In the genomic region with DNA sequence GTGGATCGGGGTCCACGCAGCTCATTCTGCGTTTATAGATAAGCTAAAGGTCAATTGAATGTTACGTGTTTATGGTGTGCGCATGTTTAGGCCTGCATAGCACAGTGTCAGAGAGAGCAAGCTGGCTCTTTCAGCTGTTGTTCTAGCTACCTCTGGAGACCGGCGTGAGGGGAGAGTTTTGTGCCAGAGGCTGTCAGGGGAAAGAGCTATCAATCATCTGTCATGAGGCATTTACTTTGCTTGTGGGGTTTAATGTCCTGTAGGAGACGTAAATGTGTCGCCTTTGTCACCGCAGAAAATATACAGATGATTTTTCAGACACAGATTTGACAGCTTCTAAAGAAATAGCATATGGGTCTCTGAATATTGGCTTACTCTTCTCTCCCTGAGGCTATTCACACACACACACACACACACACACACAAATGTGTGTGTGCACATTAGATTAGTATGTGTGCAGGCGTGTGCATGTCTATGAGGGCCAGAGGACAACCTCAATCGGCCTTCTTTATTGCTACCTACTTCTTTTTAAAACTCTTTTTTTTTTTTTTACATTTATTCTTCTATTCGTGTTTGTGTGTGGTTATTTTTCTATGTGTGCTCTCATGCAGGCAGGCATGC, we compare ENCODE assay signal across 10 mouse cellular contexts.
DNase-seq lines count a peak whose midpoint lies in the region; ATAC-seq and TF ChIP-seq lines count a peak whose summit lies in the region.
"Had no signal": no experiment of that assay in that cellular context is flagged by ENCODE, and none has a peak within 500 bp of the region (broad histone marks: within the 10 kb centered on the region; RNA-seq: fewer than 3 reads in every experiment).

No protein-coding gene starts in this region.

- 55% methylated on average over 13 of the region's 13 CpGs for WGBS in embryonic facial prominence, embryonic 13.5 days
- 33% methylated on average over 13 of the region's 13 CpGs for WGBS in hindbrain, postnatal 0 days
- WGBS in midbrain, postnatal 0 days: 33% methylated on average over 13 of the region's 13 CpGs

- no peak overlapping the region for H3K9ac ChIP-seq in embryonic facial prominence, embryonic 13.5 days
- H3K9ac ChIP-seq in hindbrain, postnatal 0 days (replicated peaks; ENCODE audit: low read length): no peak overlapping the region
- no peak overlapping the region for H3K9ac ChIP-seq in midbrain, postnatal 0 days (replicated peaks; ENCODE audit: low read length, poor library complexity, severe bottlenecking)

- ATAC-seq in embryonic facial prominence, embryonic 13.5 days (ENCODE audit: insufficient number of reproducible peaks, insufficient read depth, low FRiP score, low TSS enrichment, low read depth): no peak
- 0 out of 2 replicates have a peak, but pooled peaks have one; percentile 38 for ATAC-seq in hindbrain, postnatal 0 days
- ATAC-seq in midbrain, postnatal 0 days (ENCODE audit: low FRiP score): no peak
- ATAC-seq in megakaryocyte progenitor cell, adult 5-6 weeks (replicated peaks; ENCODE audit: poor library complexity): no peak
- ATAC-seq: inflammation-experienced regulatory T-cells, adult 6 months had no signal

- H3K4me3 ChIP-seq in embryonic facial prominence, embryonic 13.5 days: no peak overlapping the region
- no peak overlapping the region for H3K4me3 ChIP-seq in hindbrain, postnatal 0 days (ENCODE audit: low read length)
- no peak overlapping the region for H3K4me3 ChIP-seq in midbrain, postnatal 0 days (ENCODE audit: low read depth, low read length)

- no peaks in the 10 kb centered on the region for H3K9me3 ChIP-seq in embryonic facial prominence, embryonic 13.5 days
- no peaks in the 10 kb centered on the region for H3K9me3 ChIP-seq in hindbrain, postnatal 0 days (ENCODE audit: low read length)
- H3K9me3 ChIP-seq in midbrain, postnatal 0 days (ENCODE audit: low read length): no peaks in the 10 kb centered on the region

- peaks cover 22% of the 10 kb centered on the region for H3K4me1 ChIP-seq in embryonic facial prominence, embryonic 13.5 days
- H3K4me1 ChIP-seq in hindbrain, postnatal 0 days (ENCODE audit: insufficient read depth, low read length): no peaks in the 10 kb centered on the region
- H3K4me1 ChIP-seq in midbrain, postnatal 0 days (ENCODE audit: insufficient read depth, low read length): 0 out of 2 replicates have a peak, but pooled peaks cover 4% of the 10 kb centered on the region

- peaks cover 16% of the 10 kb centered on the region; the same call in 1 of the 2 replicates for H3K27me3 ChIP-seq in embryonic facial prominence, embryonic 13.5 days
- no peaks in the 10 kb centered on the region for H3K27me3 ChIP-seq in hindbrain, postnatal 0 days (ENCODE audit: insufficient read depth, low read length)
- H3K27me3 ChIP-seq in midbrain, postnatal 0 days (ENCODE audit: insufficient read depth, low read length): no peaks in the 10 kb centered on the region
- H3K27me3 ChIP-seq: CH12.LX had no signal

- H3K4me2 ChIP-seq in embryonic facial prominence, embryonic 13.5 days: no peak overlapping the region
- H3K4me2 ChIP-seq in hindbrain, postnatal 0 days (ENCODE audit: low read depth, low read length): no peak overlapping the region
- no peak overlapping the region for H3K4me2 ChIP-seq in midbrain, postnatal 0 days (ENCODE audit: low read depth, low read length, poor library complexity, severe bottlenecking)

- peak overlapping the region; percentile 23; the same call in 1 of the 2 replicates for H3K27ac ChIP-seq in embryonic facial prominence, embryonic 13.5 days
- H3K27ac ChIP-seq in hindbrain, postnatal 0 days: no peak overlapping the region
- H3K27ac ChIP-seq in midbrain, postnatal 0 days (ENCODE audit: low read depth, low read length): no peak overlapping the region
- H3K27ac ChIP-seq: macrophage had no signal

- no peak for TF ChIP-seq CTCF in hindbrain, postnatal 0 days (IDR thresholded peaks at IDR 0.05; ENCODE audit: low read depth)
- no peak for TF ChIP-seq CTCF in midbrain, postnatal 0 days (IDR thresholded peaks at IDR 0.05)

- no peaks in the 10 kb centered on the region for H3K36me3 ChIP-seq in embryonic facial prominence, embryonic 13.5 days
- H3K36me3 ChIP-seq in hindbrain, postnatal 0 days (ENCODE audit: insufficient read depth, low read length): no peaks in the 10 kb centered on the region
- no peaks in the 10 kb centered on the region for H3K36me3 ChIP-seq in midbrain, postnatal 0 days (ENCODE audit: insufficient read depth, low read length)

- peak; percentile 25 for DNase-seq in NIH3T3 (ENCODE audit: low read depth)
- DNase-seq in hindbrain, postnatal 0 days (ENCODE audit: low spot score): peak; percentile 39
- DNase-seq in midbrain, postnatal 0 days (ENCODE audit: low spot score): peak; percentile 43
- no peak for DNase-seq in urinary bladder, postnatal 4 days (ENCODE audit: low spot score in 2 of 2)
- DNase-seq in thymus, adult 18-20 months: no peak

Comparison
In these comparisons a context has a peak if more than half of its experiments do, and no peak if none do; other contexts are left out.
1. DNase-seq: peak in NIH3T3 (single experiment), hindbrain, postnatal 0 days (single experiment) and midbrain, postnatal 0 days (single experiment); none in urinary bladder, postnatal 4 days (0 of 2) and thymus, adult 18-20 months (0 of 2).